Mouse (Mus musculus) heart, postnatal 0 days (tissue): ENCODE results near the gene Ncam1. TPM values are rescaled to one million over a fixed set of nuclear protein-coding genes. Genes with fewer than 3 reads are reported as not detected.
A peak's percentile ranks its signal among the peaks of the same experiment; 100 is the strongest.

Source experiments
- ATAC-seq: fragments of 200-750 bp; cut with Nextera tagmentation; 2 replicates; pipeline ENCODE4 v1.8.0; 2017; ENCODE audit warnings: low read depth, moderate number of reproducible peaks, moderate library complexity; ENCODE audit not compliant: insufficient read depth
- DNase-seq: peaks from one replicate; pipeline ENCODE4 v3.0.0-alpha.2; 2016; ENCODE audit warnings: low spot score
- H3K27ac ChIP-seq: fragments of 300-500 bp; sonication (generic); 2 replicates; pipeline ENCODE4 v1.5.1; 2014; ENCODE audit warnings: low read depth, mild to moderate bottlenecking
- H3K27me3 ChIP-seq: fragments of 300-500 bp; sonication (generic); 2 replicates; pipeline ENCODE4 v1.6.1; 2014; ENCODE audit warnings: low read length, mixed read lengths; ENCODE audit not compliant: control insufficient read depth, insufficient read depth
- H3K36me3 ChIP-seq: fragments of 300-500 bp; sonication (generic); replicated peaks from 2 replicates; pipeline ENCODE4 v1.6.1; 2014; ENCODE audit warnings: low read length, mixed read lengths; ENCODE audit not compliant: control insufficient read depth, insufficient read depth
- H3K4me1 ChIP-seq: fragments of 300-500 bp; sonication (generic); 2 replicates; pipeline ENCODE4 v1.6.1; 2014; ENCODE audit warnings: antibody characterized with exemption; ENCODE audit not compliant: control insufficient read depth, insufficient read depth
- H3K4me2 ChIP-seq: fragments of 300-500 bp; sonication (generic); 2 replicates; pipeline ENCODE4 v1.6.1; 2014; ENCODE audit warnings: low read depth, mild to moderate bottlenecking, low read length, moderate library complexity
- H3K4me3 ChIP-seq: fragments of 300-500 bp; sonication (generic); 2 replicates; pipeline ENCODE4 v1.5.1; 2014; ENCODE audit warnings: low read depth, low read length
- H3K9ac ChIP-seq: fragments of 300-500 bp; sonication (generic); replicated peaks from 2 replicates; pipeline ENCODE4 v1.6.1; 2014; ENCODE audit warnings: low read depth, low read length, mixed read lengths
- H3K9me3 ChIP-seq: fragments of 300-500 bp; sonication (generic); replicated peaks from 2 replicates; pipeline ENCODE4 v1.6.1; 2016; ENCODE audit warnings: low read length; ENCODE audit not compliant: control insufficient read depth
- CTCF ChIP-seq: IDR thresholded peaks from 2 replicates; pipeline ENCODE4 v1.5.1; 2016; ENCODE audit warnings: antibody characterized with exemption, control low read depth, low read depth
- EP300 ChIP-seq: IDR thresholded peaks from 2 replicates; pipeline ENCODE4 v1.6.1; 2016; ENCODE audit warnings: antibody characterized with exemption, low read depth
- WGBS: fragments of 180-500 bp; shearing (Covaris S2); extraction: QIAGEN DNeasy Blood & Tissue Kit; methylation state at CpG from one replicate; pipeline ENCODE4 v1.1.7; 2014; 5-methylcytosine and 5-hydroxymethylcytosine counted together
- polyA plus RNA-seq: library from polyadenylated mRNA; unstranded; fragments of >200 nt; fragmentation: Nextera tagmentation; extraction: Ambion mirVana; gene quantifications from 2 replicates; pipeline ENCODE4 v1.2.1, GENCODE M21; 2015
- total RNA-seq: library from RNA; depleted of rRNA; stranded (reverse); fragments of >200 nt; gene quantifications from 2 replicates; pipeline ENCODE4 v1.2.3, GENCODE M21; 2014; ENCODE audit warnings: low replicate concordance

Gene Ncam1
- total and polyA plus RNA-seq, 2 experiments from 2014 or later: 91.4 to 154 TPM

GRCm38 (mm10) chr9:49737166-49737565 is 61.6 kb downstream of the Ncam1 start:
- H3K4me2 ChIP-seq: no peak overlapping the region
- 66% methylated on average over 6 of the region's 6 CpGs for WGBS
- no peaks in the 10 kb centered on the region for H3K36me3 ChIP-seq
- no peaks in the 10 kb centered on the region for H3K27me3 ChIP-seq
- no peak overlapping the region for H3K9ac ChIP-seq
- no peak overlapping the region for H3K4me3 ChIP-seq
- DNase-seq: no peak
- ATAC-seq: no peak
- peaks cover 18% of the 10 kb centered on the region for H3K4me1 ChIP-seq
- no peak for TF ChIP-seq EP300
- no peak for TF ChIP-seq CTCF
- H3K9me3 ChIP-seq: no peaks in the 10 kb centered on the region
- no peak overlapping the region for H3K27ac ChIP-seq

GRCm38 (mm10) chr9:49734348-49735007 is 64.2 kb downstream of the Ncam1 start:
- no peak for TF ChIP-seq CTCF
- TF ChIP-seq EP300: no peak
- no peaks in the 10 kb centered on the region for H3K36me3 ChIP-seq

GRCm38 (mm10) chr9:49733726-49734125 is 65.0 kb downstream of the Ncam1 start:
- Histone ChIP-seq H3K9me3 (no peaks in the 10 kb centered on the region), H3K27me3 (no peaks in the 10 kb centered on the region), H3K4me2 (no peak overlapping the region), H3K9ac (no peak overlapping the region), H3K4me3 (no peak overlapping the region), H3K36me3 (no peaks in the 10 kb centered on the region), H3K27ac (no peak overlapping the region), H3K4me1 (peaks cover 18% of the 10 kb centered on the region)
- WGBS: 61% methylated on average over 5 of the region's 5 CpGs
- no peak for ATAC-seq
- DNase-seq: no peak
- TF ChIP-seq CTCF (no peak), EP300 (no peak)

More at GRCm38 (mm10) chr9:49734348-49735007, 64.2 kb downstream of the Ncam1 start:
- 65% methylated on average over 7 of the region's 7 CpGs for WGBS
- Histone ChIP-seq H3K9ac (no peak overlapping the region), H3K27ac (peak overlapping the region; percentile 0; the same call in 1 of the 2 replicates), H3K4me3 (no peak overlapping the region), H3K4me2 (no peak overlapping the region), H3K4me1 (peaks cover 18% of the 10 kb centered on the region), H3K27me3 (no peaks in the 10 kb centered on the region), H3K9me3 (no peaks in the 10 kb centered on the region)
- no peak for ATAC-seq
- no peak for DNase-seq

GRCm38 (mm10) chr9:49729479-49729878 is 69.2 kb downstream of the Ncam1 start:
- Histone ChIP-seq H3K36me3 (no peaks in the 10 kb centered on the region), H3K27me3 (no peaks in the 10 kb centered on the region), H3K27ac (no peak overlapping the region), H3K4me3 (no peak overlapping the region), H3K9ac (no peak overlapping the region), H3K4me2 (no peak overlapping the region), H3K4me1 (peaks cover 15% of the 10 kb centered on the region; the same call in 1 of the 2 replicates), H3K9me3 (no peaks in the 10 kb centered on the region)
- DNase-seq (no peak), ATAC-seq (no peak)
- 69% methylated on average over 3 of the region's 3 CpGs for WGBS
- TF ChIP-seq CTCF (no peak), EP300 (no peak)

- DNase-seq (no peak), ATAC-seq (no peak; the same call in 1 of the 2 replicates)
- Histone ChIP-seq H3K9me3 (no peaks in the 10 kb centered on the region), H3K4me3 (no peak overlapping the region), H3K4me1 (peaks cover 11% of the 10 kb centered on the region; the same call in 1 of the 2 replicates), H3K9ac (no peak overlapping the region), H3K36me3 (no peaks in the 10 kb centered on the region), H3K27me3 (no peaks in the 10 kb centered on the region), H3K27ac (no peak overlapping the region), H3K4me2 (no peak overlapping the region)
- TF ChIP-seq EP300 (no peak), CTCF (no peak)
- 44% methylated on average over 8 of the region's 8 CpGs for WGBS
These were observed 70.5 kb downstream of the Ncam1 start for GRCm38 (mm10) chr9:49728211-49728610.

- Histone ChIP-seq H3K27me3 (no peaks in the 10 kb centered on the region), H3K36me3 (no peaks in the 10 kb centered on the region; the same call in 1 of the 2 replicates), H3K4me3 (no peak overlapping the region), H3K9me3 (no peaks in the 10 kb centered on the region), H3K9ac (no peak overlapping the region), H3K27ac (no peak overlapping the region), H3K4me2 (no peak overlapping the region), H3K4me1 (peaks cover 7% of the 10 kb centered on the region; the same call in 1 of the 2 replicates)
- WGBS: 64% methylated on average over 5 of the region's 5 CpGs
- TF ChIP-seq EP300: no peak
- no peak for TF ChIP-seq CTCF
- no peak for ATAC-seq
- DNase-seq: no peak
These were observed 76.0 kb downstream of the Ncam1 start for GRCm38 (mm10) chr9:49722765-49723164.
